Mouse (Mus musculus) MEL-GATA-1-ER (cell line): ENCODE measurements around the gene Bco1.

Experiments
- DNase-seq: peaks from one replicate; pipeline ENCODE4 v3.0.0-alpha.2; 2012; ENCODE audit warnings: low read depth; ENCODE audit errors: extremely low read depth

Gene Bco1

GRCm38 (mm10) chr8:117087036-117087435 is 8.6 kb upstream of the Bco1 start:
- no peak for DNase-seq

DNA sequence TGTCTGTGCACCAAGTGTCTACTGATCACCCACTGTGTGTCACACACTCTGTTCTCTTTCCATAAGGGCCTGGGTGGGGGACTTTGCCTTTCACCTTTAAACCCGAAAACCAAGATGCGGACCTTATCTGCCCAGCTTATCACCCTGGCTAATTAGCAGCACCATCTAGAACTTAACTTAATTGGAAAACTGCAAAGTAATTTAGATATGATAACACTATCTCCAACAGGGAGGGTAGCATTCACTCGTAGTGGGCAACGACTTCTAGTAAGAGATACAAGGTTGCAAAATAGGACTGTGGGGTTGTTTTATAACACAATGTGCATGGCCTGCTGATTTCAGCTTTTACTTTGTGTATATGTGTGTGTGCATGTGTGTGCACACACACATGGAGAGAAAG is 5.9 kb upstream of the Bco1 start:
- no peak for DNase-seq

DNA sequence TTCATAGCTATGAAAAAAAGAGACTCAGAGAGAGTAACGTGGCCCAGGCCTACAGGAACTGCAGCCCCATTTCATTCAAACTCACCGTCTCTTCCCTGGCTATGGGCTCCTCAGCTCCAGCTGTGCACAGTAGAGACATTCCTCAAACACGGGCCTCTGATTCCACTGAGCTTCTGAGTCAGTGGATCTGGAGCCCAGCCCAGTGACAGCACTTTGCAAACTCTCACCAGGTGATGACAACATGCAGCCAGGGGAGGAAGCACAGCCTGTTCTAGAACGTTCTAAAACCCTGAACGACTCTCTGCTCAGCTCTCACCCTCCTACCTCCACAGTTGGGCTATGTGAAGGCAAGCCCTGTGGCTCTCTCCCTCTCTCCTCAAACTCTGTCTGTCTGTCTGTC is 1.6 kb upstream of the Bco1 start:
- DNase-seq: no peak

DNA sequence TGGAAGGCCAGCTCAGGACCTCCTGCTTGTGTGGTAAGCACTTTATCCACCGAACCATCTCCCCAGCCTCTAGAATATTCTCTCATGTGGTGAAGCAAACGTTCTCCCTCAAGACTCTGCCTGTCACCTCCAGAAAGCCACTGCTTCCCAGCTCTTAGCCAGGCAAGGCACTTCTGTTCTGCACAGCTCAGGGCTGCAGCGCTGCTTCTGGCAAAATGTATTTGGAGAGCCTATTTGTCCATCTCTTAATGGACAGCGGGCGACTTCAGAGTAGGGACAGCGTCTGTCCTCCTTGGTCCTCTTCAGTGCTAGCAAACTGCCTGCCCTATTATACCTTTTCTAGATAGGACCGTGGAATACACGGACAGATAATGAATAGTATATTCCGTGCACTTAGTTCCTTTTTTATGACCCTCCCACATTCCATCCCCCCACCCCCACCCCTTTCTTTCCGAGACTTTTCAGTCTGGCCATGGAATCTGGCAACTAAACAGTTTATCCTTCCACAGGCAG is 1.5 kb downstream of the Bco1 start:
- no peak for DNase-seq

DNA sequence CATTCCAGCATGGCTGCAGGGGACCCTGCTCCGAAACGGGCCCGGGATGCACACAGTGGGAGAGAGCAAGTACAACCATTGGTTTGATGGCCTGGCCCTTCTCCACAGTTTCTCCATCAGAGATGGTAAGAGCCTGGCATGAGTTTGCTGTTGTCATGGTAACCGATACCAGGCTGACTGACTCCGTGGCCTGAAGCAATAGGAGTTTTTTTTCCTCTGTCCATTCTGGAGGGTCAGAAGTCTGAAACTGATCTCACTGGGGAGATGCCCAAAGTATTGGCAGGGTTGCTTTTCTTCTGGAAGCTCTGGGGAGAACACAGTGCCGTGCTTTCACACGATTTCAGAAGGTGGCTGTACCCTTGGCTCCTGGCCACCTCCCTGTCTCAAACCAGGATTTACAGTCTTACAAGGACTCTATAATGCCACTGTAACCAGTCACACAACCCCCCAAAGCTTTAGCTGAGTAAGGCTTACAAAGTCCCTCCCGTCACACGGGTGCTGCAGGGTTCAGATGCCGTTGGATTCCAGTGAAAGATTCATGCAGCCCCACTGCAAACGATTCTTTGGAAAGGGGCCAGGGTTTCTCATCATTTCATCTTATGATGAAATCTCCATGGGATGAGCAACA is 2.0 kb downstream of the Bco1 start:
- no peak for DNase-seq

GRCm38 (mm10) chr8:117107533-117107932 is 11.9 kb downstream of the Bco1 start:
- DNase-seq: peak; percentile 66

- no peak for DNase-seq
Observed at GRCm38 (mm10) chr8:117109018-117109711, 13.5 kb downstream of the Bco1 start.

DNA sequence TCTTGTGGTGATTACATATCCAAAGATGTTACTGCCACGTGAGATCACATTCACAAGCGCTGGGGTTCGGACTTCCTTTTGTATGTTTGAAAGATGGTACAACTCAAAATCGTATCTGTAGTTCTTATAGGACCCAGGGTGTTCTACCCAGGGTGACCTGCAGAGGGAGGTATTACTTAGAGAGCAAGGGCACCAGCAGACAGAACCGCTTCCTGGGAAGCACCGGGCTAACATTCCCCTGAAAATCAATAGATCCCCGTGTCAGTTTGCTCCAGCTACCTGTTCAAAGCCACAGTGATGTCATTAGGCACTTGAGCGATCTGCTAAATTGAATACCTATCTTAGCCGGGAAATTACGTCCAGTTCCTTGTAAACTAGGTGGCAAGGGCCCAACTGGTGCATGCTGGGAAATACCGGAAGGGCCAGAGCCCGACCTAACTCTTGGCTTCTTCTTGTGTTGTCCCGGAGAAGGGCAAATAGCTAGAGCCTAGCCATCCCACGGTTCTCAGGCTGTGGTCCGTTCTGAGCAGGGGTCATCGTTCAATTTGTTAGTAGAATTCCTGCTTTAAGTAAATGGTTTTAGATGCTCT is 14.2 kb downstream of the Bco1 start:
- peak; percentile 87 for DNase-seq

DNA sequence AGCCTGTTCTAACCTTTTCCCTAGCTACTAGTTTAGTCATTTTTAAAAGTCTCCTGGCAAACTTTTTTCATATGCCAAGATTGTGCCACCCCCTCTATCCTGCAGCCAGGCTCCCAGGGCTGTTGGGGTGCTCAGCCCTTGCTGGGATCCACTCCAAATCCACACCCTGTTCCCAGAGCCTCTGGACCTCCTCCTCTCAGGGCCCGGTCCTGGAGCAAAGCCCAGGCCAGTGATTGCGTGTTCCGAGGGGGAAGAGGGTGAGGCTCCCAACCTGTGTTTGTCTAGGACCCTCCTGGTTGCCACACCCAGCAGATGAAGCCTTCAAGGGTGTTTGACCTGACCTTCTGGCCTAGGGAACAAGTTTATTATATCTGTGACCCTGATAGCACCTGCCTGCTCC is 16.0 kb downstream of the Bco1 start:
- DNase-seq: no peak

DNA sequence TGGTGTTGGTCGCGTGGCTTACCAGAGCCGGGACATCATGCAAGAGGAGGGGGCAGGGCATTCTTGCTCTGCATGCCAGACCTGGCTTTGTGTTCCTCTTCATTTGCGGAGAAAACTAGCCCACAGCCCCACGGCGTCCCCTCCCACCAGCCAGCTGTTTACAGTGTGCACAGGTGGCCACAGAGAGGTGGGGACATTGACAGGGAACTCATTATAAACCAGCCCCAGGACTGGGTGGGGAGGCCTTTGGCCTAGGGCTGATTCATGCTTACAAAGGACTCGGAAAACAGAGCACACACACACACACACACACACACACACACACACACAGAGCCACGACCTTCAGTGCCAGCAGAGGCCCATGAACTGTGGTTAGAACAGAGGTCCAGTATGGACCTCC is 16.6 kb downstream of the Bco1 start:
- DNase-seq: no peak

DNA sequence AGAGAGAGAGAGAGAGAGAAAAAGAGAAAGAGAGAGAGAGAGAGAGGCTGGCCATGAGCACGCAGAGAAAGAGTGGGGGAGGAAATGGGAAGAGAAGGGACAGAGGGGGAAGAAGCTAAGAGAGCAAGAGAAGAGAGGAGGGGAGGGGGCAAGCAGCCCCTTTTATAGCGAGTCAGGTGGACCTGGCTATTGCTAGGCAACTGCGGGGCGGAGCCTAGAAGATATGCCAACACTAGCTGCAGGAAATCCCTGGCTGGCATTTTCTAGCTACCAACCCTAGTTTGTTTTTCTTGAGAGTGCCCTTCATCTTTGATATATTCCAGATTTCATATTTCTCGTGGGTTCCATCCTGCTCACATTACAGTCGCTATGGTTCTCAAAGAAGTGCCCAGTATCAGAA is 19.4 kb downstream of the Bco1 start:
- no peak for DNase-seq

DNA sequence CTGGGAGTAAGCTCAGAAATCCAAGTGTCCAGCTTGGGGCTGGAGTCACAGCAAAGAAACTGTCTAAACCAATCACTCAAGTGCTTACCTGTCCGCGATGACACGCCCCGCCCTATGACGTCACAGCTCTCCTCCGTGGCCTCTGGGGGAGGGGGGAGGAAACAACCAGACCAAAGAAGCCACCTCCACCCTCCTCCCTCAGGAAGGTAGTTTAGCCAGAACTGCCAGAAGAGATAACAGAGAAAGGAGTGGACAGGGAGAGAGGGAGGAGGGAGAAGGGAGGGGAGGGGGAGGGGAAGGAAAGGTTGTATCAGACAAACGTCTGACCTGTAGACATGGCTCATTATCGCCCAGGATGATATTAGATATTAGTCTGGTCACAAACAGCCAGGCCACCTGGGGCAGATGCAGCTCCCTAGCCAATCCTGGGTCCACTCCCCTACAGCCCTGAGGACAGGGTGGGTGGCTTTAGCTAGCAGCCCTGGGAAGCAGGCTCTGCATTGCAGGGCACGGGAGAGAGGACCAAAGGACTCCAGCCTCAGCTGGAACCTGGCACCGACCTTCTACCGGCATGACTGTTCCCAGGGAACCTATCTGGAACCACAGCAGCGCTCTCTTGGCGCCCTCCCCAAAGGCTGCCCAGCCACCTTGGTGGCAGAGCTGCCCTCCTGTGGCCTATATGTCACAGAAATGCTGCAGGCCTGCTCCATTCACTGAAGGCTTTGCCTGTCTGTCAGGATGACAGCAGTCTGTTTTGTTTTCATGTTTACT is 20.2 kb downstream of the Bco1 start:
- DNase-seq: no peak

GRCm38 (mm10) chr8:117116534-117116933 is 20.9 kb downstream of the Bco1 start:
- no peak for DNase-seq

GRCm38 (mm10) chr8:117118409-117118808 is 22.8 kb downstream of the Bco1 start:
- no peak for DNase-seq

DNA sequence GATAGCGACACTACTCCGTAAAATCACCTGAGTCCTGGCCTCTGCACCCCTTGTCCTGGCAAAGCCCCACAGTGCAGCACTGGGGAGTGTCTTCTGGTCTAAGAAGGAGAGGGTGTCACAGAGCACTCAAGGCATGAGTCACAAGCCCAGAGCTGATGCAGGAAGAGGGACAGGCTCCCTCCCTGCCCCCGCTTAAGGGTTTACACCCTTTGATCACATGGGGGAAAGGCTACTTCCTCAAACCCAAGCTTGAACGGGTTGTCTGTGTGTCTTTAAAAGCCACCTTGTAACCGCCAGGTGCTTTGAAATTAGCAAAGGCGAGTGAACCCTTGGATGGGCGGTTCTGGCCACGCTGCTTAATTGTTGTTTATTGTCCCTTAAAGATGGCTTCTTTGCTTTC is 25.6 kb downstream of the Bco1 start:
- DNase-seq: peak; percentile 69

DNA sequence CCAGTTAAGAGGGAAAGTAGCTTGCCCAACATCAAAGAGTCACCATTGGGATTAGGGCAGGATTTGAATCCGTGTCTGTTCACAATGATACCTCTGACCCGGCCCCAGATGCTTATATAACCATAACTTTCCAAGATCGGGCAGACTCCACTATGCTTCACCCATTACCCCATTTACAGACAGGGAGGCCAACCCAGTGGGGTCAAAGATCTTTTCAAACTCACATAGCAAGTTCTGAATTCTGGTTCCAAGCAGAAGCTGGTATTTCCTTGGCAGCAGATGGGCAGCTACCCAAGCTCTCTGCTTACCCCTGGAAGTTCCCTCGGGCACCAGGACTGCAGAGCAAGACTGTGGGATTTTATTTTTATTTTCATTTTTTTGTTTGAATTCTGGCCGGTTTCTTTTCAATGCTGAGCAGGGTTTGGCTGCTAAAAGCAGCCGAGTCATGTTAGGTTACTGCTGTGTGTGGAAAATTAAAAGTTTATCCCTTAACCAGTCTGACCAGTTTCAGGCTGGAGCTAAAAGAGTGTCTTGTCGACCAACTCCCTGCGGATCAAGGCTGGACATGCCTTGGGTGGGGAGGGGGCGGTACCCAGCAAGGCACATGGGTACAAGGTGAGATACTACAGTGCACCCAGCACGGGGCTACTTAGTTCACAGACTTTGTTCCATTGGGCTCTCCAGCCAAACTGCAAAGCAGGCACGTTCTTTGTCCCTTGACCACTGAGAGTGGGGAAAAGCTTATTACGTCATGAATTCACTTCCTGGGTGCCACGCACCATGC is 28.4 kb downstream of the Bco1 start:
- no peak for DNase-seq

DNA sequence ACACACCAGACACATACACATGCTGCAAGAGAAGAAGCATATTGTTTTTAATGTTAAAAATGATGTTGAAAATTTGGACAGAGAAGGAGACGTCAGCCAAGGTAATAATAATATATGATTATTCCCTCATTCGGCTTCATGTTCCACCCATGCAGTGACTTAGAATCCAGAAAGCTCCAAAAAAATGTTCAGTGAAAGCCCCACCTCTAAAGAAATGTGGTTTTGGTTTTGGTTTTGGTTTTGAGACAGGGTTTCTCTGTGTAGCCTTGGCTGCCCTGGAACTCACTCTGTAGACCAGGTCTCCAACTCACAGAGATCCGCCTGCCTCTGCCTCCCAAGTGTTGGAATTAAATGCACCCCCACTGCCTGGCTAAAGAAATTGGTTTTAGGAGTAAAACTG is 30.2 kb downstream of the Bco1 start:
- no peak for DNase-seq

DNA sequence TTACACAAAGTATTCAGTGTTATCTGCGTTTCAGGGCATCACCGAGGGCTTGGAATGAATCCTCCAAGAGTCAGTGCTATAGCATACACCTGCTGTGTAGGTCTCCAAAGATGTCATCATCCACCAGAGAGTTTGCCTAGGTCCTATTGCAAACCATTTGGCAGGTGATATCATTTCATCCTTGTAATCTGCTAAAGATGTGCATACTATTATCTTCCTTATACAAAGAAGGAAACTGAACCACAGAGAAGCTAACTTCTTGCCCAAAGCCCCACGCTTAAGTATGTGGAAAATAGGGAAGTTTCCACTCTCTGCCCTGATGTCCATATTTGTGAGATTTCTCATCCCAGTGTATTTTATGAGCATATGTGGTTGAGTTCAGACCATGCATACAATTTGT is 30.8 kb downstream of the Bco1 start:
- DNase-seq: no peak

- DNase-seq: no peak
Observed at GRCm38 (mm10) chr8:117127063-117127462, 31.4 kb downstream of the Bco1 start.

GRCm38 (mm10) chr8:117133702-117134101 is 38.0 kb downstream of the Bco1 start:
- DNase-seq: no peak

GRCm38 (mm10) chr8:117136351-117136750 is 40.7 kb downstream of the Bco1 start:
- no peak for DNase-seq
